Mouse (Mus musculus) ZHBTc4 (cell line): ENCODE measurements at regions not wholly inside any gene's neighbourhood (a gene's known extent, or its start where the extent isn't known, plus 50 kb on each side); places are given as distances from the start of the nearest gene placed in this dataset.
"Not testable (repeated sequence)": the region's sequence is repeated elsewhere in the genome, so short reads cannot be mapped to it uniquely, and the experiment has no call there.

Experiments used
- DNase-seq: peaks from one replicate; pipeline ENCODE4 v3.0.0-alpha.2; 2011; ENCODE audit warnings: low read depth, low spot score

- DNase-seq = not testable (repeated sequence)
These were observed 495.4 kb upstream of the Chrm3 start for GRCm38 (mm10) chr13:10855947-10856561.

- DNase-seq = no peak
These were observed 484.6 kb upstream of the Chrm3 start for GRCm38 (mm10) chr13:10845212-10845611.

- DNase-seq = no peak
These were observed 438.8 kb upstream of the Chrm3 start for GRCm38 (mm10) chr13:10799351-10799913.
